Mouse (Mus musculus) stomach, postnatal 0 days (tissue): ENCODE data around the gene Riok2.

Experiments used
- CTCF ChIP-seq: IDR thresholded peaks from 2 replicates; pipeline ENCODE4 v1.5.1; 2016; ENCODE audit warnings: antibody characterized with exemption, low read depth, mild to moderate bottlenecking, moderate library complexity
- EP300 ChIP-seq: optimal IDR thresholded peaks from 2 replicates; pipeline ENCODE3; 2016; ENCODE audit warnings: antibody characterized with exemption

- TF ChIP-seq CTCF (no peak), EP300 (no peak)
Measured at GRCm38 (mm10) chr17:17391823-17392222, 17.7 kb downstream of the Riok2 start.
